Mouse (Mus musculus): Measurements from ENCODE around the gene Sidt2.

DNA sequence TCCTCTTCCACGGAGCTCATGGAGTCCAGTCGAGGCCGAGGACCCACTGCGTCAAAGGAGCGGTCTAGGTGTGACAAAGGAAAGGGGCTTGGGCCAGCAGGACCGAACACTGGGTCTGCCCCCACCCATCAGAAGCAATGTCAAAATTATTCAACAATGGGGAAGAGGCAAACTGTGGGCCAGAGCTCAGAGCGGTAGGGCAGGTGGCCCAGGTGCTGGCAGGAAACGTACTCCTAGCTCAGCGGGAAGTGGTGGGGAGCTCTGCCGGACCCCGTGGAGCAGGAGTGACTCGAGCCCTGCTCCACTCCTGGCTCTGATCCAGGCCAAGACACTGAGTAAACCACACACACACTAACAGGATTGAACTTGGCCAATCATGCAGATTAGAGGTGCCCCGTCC, 9.3 kb downstream of the Sidt2 start:
- TF ChIP-seq CTCF (IDR thresholded peaks at IDR 0.05; ENCODE audit: low read depth, low read length) (no peak), TAL1 (conservative IDR thresholded peaks at IDR 0.05; ENCODE audit: low read depth, low read length) (no peak), GATA1 (IDR thresholded peaks at IDR 0.05; ENCODE audit: borderline replicate concordance, low read length) (no peak), GATA2 (IDR thresholded peaks at IDR 0.05; ENCODE audit: borderline replicate concordance, low read depth, low read length) (no peak)
